Mouse (Mus musculus): ENCODE data around the gene Gm13090. TPM values are rescaled to one million over a fixed set of nuclear protein-coding genes. Genes with fewer than 3 reads are reported as not detected.

The Gm13090 gene
- not detected for total RNA-seq (2022)

DNA sequence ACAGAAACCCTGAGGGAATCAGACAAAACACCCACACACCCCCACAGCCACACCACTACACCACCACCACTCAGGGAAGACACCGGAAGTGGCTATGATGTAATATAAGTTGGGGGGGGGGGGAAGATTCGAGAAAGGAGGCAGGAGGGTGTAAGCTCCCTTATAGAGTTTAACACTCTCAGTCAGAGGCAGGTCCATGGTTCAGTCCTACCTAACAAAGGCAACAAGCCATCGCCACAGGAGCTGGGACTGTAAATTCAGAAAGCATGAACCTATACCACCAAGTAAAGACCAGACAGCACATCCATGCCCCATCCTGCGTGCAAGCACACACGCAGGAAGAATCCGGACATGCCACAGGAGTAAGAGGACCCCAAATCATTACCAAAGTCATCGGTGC, at the start of gene Gm13090:
Gene Gm13090, plus strand, starts transcription at position 301 of the 400 bp plus-strand sequence.
- no peak for DNase-seq (ENCODE audit: low spot score in 2 of 2)

DNA sequence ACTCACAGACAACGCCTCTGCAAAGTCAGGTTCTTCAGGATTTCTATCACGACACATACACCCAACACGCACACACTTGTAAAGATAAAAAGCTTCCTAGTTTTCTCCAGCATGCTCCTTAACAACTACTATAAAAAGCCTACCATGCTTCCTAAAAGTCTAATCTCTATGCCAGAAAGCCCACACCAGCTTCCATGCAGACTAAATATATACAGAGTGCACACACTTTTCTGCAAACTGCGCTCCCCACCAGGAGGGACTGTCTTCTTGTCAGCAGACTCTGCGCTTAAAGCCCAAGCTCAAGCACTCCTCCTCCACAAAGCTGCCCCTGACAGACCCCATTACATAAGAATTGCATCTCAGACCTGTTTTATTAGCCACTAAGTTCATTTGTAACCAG, 47.9 kb upstream of the Gm13090 start:
- DNase-seq (ENCODE audit: low spot score in 2 of 2) = no peak

DNA sequence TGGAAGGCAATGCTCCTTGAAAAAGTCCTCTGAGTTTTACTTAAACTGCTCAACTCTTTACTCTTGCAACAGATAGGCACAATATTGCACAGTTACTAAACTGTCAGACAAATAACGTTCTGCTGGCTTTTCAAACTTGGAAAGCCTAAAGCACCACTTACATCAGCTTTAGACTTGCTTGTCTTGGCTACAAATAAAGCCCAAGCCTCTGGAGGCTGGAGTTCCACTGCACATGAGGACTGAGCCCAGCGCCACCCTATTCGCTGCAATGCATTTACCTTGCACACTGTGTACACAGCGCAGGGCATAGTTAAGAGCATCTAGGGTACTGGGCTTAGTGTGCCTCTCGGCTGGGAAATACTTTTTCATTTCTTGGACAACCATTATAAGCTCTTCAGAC, 46.1 kb upstream of the Gm13090 start:
- DNase-seq (ENCODE audit: low spot score in 2 of 2) = no peak

DNA sequence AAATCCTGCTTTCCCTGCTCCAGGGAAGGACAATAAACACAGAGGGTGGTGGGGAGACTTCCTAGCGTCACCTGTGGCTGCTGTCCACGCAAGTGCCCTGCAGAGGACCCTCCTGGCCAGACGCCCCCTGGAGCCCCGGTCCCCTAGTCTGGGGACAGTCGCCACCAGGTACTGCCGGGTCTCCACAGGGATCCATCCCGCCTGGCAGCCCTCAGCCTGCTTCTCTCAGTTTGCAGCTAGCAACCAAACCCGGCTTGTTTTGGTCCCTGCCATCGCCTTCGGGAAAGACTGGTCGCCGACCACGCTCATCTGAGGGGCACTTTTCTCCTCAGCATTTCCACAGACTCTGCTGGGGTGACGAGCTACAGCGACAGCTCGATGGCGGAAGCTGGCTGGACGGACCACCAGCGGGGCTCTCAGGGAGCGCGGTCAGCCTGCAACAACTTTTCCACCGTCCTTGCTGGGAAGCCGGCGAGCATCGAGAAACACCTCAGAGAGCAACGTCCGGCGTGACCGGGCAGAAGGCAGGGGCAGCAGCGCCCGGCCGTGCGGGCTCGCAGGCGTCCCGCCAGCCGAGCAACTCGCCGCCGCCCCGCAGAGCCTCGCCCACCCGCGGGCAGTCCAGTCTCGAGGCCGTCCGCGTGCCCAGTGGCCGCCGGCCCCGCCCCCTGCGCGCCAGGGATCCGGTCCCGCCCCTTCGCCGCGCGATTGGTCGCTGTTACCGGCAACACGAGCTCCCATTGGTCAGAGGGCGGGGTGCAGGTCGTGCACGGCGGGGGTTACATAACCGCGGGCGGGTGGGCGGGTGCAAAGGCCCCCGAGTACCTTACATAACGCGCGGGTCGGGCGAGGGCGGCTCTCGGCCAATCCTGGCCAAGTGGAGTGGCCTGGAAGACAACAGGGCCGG, 45.1 kb upstream of the Gm13090 start, which contains the start of gene Per3:
Gene Per3, minus strand, starts transcription at position 629 of the 907 bp plus-strand sequence.
- peak; percentile 95 to 97 for DNase-seq (ENCODE audit: low spot score in 2 of 2)

DNA sequence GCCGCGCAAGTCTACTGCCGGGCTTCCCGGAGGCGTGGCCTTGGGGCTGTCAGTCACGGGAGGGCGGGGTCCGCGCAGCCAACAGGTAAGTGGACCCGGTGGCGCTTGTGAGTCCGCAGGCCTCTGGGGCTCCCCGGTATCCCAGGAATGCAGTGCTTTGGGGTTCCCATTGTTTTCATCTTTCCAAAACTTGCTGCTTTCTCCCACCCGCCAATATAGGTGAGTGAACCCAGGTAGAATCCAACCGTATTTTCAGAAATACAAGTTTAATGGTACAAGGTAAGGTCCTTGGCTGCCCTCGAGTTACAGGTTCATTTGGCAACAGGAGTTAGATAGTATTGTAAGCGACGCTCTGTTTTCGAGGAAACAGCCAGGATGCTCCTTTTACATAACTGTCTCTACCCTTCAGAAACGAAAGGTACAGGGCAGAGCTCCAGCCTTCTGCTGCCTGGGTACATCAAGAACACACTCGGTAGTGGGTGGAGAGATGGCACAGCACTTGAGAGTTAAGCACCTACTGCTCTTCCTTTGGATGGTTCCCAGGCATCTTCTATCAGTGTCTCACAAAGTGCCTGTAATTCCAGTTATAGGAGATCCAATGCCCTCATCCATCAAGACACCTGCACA, 44.3 kb upstream of the Gm13090 start:
- DNase-seq (ENCODE audit: low spot score in 2 of 2) = peak; percentile 41 to 45

DNA sequence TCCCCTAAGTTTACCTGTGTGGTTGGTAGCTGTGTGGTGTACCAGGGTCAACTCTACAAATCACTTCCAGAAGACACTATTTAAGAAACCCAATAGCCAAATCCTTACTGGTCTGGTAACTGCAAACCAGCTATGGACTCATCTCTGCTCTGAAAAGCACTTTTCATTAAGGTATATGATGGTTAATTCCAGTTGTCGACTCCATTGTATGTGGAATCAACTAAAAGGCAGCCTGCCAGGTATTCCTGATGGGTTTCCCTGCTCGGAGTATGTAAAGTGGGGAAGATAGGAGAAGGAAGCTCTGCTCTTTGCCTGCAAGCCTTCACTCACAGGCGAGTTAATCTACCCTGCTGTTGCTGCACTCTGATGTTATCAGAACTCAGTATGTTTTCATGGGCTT, 42.8 kb upstream of the Gm13090 start:
- DNase-seq (ENCODE audit: low spot score in 2 of 2) = no peak

DNA sequence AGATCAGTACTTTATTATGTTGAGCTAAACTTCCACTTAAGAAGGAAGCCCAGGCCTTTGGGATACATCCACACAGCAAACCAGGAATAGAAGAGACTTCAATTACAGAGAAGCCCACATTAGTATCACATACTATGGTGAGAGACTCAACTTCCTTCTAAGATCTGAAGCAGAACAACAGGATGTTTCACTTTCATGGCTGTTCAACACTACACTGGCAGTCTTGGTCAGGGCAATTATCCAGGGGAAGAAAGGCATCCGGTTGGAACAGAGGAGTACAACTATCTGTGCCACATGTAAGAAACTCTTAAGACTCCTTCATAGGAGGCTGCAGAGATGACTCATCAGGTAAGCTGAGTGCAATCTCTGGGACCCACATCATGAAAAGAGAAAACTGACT, 38.2 kb upstream of the Gm13090 start:
- no peak for DNase-seq (ENCODE audit: low spot score in 2 of 2)

DNA sequence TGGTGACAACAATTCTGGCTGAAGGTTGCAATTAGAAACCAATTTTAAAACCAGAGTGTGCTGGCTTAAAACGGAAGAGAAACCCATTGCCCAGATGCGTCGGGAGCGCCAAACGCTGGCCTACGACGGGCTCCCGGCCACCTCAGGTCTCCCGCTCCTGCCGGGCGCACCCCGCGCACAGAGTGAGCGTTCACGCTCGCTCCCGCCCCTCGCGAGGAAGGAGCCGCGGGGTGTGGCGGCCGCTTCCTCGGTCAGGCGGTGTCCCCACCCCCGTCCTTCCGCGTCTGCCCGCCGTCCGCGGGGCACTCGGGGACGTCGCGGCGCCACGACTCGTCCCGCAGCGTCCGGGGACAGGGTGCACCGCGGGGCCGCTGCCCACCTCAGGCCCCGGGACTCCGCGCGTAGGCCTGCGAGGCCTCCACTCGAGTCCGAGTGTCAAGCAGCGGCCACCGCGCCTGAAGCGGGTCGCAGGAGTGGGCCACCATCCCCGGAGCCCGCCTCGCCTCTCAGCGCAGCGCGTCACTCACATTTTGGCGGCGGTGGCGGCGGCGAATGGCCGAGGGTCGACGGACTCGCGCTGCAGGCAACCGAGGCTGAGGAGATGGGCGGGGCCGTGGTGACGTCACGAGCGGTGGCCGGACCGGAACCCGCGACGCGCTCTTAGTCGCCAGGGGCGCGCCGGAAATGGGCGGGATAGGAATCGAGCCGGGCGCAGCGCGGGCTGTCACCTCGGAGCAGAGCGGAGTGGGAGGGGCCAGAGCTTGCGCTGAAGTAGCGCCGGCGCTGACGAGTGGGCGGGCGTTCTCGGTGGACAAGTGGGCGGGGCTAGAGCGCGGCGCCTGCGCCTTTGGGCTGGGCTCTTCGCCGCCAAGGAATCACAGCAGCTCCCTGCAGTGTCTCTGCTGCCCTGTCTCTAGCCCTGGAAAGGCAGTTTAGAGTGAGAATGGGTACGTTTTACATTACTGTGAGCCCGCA, 31.7 kb upstream of the Gm13090 start, which contains the start of gene Vamp3:
Gene Vamp3, minus strand, starts transcription at position 617 of the 975 bp plus-strand sequence.
- peak; percentile 97 to 99 for DNase-seq (ENCODE audit: low spot score in 2 of 2)

DNA sequence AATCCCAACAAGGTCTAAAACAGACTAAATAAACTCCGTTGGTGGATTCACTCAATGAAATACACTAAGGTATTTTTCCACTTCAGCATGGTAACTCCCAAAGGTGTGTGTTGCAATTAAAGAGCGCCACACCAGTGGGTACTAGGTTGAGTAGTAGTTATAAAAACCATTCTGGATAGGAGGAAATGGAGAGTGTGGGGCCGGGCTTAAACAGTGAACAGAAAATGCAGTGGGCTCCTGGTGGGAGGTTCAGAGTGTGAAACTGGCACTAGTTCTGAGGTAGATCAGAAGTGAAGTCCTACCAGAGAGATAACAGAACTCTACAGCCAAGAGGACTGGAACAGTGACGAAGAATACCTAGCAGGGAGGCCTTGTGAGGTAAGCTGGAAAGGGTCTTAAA, 30.7 kb upstream of the Gm13090 start:
- no peak for DNase-seq (ENCODE audit: low spot score in 2 of 2)

DNA sequence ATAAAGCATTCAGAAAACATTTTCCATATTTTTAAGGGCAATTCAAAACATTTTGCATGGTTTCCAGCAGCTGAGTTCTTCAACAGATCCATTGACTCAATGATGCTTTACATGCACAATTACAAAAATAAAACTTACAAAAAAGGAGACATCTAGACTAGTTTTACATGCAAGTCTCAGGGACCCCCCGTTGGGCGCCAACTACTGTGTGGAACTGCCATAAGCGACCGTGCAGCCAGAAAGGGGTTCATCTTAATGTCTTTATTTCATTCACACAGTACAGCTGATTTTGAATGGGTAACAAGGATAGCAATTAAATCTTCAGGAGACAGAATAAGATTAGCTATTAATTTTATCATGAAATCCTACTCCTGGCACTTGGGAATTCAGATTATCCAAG, 29.8 kb upstream of the Gm13090 start:
- no peak for DNase-seq (ENCODE audit: low spot score in 2 of 2)

DNA sequence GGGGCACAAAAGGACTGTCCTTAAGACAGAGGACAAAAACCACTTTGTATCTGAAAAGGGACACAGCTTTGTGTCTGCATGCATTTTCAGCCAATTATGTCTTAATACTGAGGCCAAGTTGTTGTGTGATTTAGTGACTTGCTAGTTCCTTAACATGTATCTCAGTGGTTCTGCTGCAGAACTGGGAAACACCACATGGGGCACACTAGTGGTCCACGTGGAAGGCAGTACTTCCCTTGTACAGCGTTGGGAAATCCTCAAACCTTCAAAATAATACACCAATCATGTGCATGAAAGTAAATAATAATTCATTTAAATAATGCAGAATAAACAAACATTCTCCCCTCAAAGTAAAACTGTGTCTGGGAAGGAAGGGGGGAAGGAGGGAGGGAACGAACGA, 20.6 kb upstream of the Gm13090 start:
- no peak for DNase-seq (ENCODE audit: low spot score in 2 of 2)

DNA sequence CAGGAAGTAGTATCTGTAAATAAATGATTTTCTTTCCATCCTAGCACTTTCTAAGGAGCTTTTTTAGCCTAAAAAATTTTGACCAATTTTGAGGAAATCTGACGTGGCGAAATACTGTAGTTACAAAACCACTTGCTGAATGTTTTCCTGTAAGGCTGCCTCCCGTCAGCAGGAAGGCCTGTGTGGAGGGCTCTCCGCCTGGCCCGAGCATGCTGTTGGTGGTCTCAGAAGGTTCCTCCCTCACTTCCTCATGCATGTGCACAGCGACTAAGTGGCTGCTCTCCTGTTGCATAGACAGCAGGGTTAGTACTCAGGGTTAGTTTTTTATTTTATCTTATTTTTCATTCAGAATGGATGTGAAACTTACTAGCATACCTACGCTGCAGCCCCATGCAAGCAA, 18.4 kb upstream of the Gm13090 start:
- DNase-seq (ENCODE audit: low spot score in 2 of 2) = no peak

DNA sequence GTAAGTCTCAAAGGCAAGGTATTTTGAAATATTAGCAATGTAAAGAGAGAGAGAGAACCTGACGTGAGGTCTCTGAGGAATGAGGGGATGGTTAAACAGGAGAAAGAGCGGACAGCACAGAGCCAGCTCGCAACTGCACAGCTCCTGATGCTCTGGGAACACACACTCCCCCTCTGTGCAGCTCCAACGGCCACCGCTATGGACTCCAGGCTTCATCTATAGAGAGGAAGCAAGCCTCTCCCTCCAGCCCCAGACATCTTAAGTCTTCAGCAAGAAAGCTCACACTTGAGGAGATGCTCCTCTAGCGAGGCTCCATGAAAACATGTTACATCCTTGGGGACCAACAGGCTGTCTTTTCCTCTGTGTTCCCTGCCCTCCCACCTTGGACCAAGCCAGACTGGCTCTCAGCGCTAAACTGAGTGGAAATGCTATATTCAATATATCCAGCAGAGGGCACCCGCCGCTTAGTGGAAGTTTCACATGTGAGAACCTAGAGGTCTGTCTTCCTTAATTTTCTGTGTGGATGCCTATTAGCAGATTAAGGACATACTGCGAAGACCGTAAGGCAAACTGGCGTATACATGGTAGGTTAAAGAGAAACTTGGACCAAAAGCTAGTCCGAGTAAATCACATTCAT, 16.1 kb upstream of the Gm13090 start:
- peak; percentile 64 to 79 for DNase-seq (ENCODE audit: low spot score in 2 of 2)

DNA sequence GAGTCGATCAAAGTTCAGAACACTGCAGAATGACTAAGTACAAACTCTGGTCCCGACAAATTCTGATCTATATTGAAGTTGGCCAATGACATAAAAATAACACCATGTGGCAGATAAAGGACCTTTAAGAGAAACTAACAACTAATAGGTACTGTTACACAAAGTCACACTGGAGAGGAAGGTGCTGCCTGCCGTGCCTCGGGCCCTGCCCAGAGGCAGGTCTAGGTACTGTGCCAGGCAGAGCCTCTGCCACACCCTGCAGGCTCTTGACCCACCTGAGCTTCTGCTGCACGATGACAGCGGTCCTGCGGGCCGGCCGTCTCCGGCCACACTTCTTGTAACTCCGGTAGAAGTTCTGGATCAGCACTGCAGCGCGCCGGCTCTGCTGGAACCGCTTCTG, 14.6 kb upstream of the Gm13090 start:
- DNase-seq (ENCODE audit: low spot score in 2 of 2) = no peak

DNA sequence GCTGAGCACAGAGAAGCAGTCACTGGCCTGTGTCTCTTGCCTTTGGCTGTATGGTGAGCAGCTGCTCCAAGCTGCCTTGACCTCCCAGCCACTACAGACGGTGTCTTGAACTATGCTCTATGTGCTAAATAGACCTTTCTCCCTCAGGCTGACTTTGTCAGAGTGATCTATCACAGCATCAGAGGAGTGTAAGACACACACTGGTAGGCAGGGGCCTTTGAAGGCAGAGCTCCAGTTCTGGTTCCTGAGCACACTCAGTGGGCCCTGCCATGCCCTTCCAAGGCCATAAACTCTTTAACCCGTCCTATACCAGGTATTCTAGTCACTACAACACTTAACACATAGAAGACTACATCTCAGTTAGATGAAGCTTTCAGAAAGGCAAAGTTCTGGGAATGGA, 8.0 kb upstream of the Gm13090 start:
- no peak for DNase-seq (ENCODE audit: low spot score in 2 of 2)

DNA sequence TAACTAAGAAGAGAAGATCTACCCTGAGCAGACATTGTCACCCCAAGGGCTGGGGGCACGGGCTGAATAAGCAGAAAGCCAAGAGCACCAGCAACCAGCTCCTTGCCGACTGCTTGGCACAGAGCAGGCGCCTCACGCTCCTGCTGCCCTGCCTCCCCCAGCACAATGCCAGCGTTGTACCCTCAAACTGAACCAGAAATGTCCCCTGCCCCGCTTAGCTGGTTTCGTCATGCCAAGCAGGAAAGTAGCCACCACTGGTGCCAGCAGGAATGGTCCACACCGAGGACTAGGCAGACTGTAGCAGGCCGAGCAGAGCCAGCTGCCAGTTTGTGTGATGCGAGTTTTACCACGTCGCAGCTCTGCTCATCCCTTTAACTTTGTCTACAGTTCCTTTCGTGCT, 7.4 kb upstream of the Gm13090 start:
- DNase-seq (ENCODE audit: low spot score in 2 of 2) = no peak

DNA sequence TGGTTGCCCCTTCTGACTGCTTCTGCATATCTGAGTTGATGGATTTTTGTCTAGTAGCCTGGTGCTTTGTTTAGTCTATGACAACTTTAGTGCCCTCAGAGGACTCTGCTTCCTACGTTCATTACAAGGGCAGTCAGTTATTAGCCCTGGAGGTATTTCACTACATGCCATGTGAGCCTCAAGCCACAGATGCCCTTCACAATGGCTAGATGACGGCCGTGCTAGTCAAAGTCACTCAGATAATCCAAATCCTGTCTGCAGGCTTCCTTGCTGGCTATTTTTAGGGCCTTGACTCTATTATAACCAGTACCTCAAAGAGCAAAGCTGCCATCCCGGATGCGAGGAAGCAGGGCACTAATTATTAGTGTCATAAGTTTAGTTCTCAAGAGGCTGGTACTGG, 6.3 kb upstream of the Gm13090 start:
- no peak for DNase-seq (ENCODE audit: low spot score in 2 of 2)

DNA sequence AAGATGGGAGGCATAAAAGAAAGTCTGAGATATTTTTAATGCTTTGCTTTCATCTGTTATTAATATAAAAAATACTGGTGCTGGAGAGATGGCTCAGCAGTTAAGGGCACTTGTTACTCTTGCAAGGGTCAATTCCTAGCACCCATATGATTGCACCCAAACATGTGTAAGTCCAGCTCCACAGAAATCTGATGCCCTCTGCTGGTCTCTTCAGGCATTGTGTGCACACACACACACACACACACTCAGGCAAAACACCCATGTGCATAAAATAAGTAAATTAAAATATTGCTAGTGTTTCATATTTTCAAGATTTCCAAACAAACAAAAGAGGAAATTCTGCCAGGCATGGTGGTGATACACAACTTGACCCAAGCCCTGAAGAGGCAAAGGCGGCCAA, 2.0 kb upstream of the Gm13090 start:
- no peak for DNase-seq (ENCODE audit: low spot score in 2 of 2)

DNA sequence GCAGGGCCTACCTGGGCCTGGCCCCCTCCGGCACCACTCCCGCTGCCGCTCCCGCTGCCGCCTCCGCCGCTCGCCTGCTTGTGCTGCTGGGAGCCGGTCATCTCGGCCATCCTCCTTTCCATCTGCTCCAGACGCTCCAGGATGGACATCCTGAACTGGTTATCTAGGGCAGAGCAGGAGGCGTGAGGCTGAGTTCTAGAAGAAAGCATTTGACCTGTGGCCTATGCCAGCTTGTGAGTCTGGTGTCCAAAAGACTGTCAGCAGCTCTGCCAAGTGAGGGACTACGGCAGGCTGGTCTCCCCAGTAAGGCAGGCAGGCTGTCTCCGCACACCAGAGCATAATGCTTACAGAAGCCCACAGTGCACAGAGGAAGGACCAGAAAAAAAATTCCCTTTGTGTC, 551 bp upstream of the Gm13090 start:
- no peak for DNase-seq (ENCODE audit: low spot score in 2 of 2)

DNA sequence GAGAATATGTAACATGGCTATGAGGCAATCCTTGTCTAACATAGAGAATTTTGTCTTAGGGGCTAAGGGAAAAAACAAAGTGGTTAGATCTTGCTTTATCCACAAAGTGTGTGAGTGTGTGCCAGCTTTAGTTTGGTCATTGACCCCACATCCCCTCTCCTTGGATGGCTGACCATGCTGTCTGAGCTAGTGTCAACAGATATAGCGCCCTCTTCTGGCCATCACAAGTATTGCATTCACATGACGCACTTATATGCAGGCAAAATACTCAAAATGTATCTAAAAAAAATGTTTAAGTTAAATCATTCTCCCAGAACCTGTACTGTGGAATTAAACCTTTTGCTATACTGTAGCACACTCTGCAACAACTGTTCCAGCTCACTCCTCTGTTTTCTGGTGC, 5.8 kb downstream of the Gm13090 start:
- DNase-seq (ENCODE audit: low spot score in 2 of 2) = no peak

Measured in layer of hippocampus, adult 8-10 months (tissue).